Mouse (Mus musculus) C2C12 (cell line): Measurements from ENCODE around the gene Bcl2.

Source experiments
- CTCF ChIP-seq: IDR thresholded peaks from one replicate; pipeline ENCODE4 v1.5.1; 2011; ENCODE audit not compliant: control insufficient read depth, insufficient read depth, insufficient read length
- MYOD1 ChIP-seq: IDR thresholded peaks from one replicate; pipeline ENCODE4 v1.6.1; 2011; ENCODE audit warnings: low read depth; ENCODE audit not compliant: control insufficient read depth, insufficient read length
- MYOG ChIP-seq: IDR thresholded peaks from one replicate; pipeline ENCODE4 v1.6.1; 2011; ENCODE audit not compliant: control insufficient read depth, insufficient read length; ENCODE audit errors: extremely low read depth
- USF1 ChIP-seq: IDR thresholded peaks from one replicate; pipeline ENCODE4 v1.6.1; 2011; ENCODE audit warnings: low read depth, mild to moderate bottlenecking, control low read depth, moderate library complexity

GRCm38 (mm10) chr1:106527537-106527936, 186.5 kb downstream of the Bcl2 start:
- TF ChIP-seq CTCF (no peak), MYOD1 (no peak), USF1 (no peak), MYOG (no peak)
